Mouse (Mus musculus): ENCODE measurements around the gene Nek2.

DNA sequence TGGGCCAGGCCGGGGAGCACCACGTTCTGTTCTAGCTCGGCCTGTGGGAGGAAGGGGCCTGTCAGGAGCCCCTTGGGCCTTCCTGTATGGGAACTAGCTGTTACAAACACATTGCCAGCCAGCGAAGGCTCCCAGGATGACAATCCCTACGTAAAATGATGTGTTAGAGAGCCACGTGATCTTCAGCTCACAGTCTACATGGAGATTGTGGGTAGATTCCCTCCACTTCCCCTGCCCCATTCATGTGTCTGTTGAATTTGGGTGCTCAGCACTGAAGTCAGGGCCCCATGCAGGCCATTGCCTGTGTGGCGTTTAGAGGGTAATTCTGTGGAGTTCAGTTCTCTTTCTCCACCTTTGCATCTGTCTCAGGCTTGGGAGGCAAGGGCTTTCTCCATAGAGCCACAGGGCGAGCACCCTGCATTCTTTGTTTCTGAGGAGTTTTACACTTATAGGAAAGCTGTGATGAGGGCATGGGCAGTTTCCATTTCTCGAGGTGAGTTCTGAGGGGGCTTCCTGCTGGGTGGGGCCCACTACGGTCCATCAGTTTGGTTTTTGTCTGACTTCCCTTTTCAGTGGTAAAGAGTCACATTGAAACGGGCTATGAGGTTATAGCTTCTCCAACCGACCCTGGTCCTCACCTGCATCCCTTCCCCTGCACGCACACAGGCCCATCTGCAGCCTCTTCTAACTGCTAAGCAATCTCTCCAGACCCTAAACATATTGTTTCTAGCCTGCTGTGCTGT, 8.1 kb upstream of the Nek2 start:
- no peak for TF ChIP-seq CTCF (IDR thresholded peaks at IDR 0.05; ENCODE audit: low read depth, low read length)
- no peak for TF ChIP-seq POLR2A (IDR thresholded peaks at IDR 0.05; ENCODE audit: extremely low read depth, insufficient read depth, low read length)
